Mouse (Mus musculus): ENCODE data around the gene Isoc2b.
"Not testable (repeated sequence)": the region's sequence is repeated elsewhere in the genome, so short reads cannot be mapped to it uniquely, and the experiment has no call there.

Isoc2b gene

DNA sequence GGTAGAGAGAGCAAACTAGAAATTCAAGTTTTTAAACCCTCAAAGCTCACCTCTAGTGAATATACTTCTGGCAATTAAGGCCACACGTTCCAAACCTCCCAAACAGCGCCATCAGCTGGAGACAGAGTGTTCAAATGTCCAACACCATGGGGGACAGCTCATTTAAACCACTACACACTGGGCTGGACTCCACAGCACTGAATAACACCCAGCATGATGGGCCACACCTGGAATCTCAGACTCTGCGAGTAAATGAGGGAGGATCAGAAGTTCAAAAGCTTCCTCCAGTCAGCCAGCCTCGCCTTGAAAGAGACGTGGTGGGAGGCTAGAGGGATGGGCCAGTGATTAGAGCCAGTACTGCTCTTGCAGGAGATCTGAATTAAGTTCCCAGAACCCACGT, at the start of gene Isoc2b:
TSS of gene Isoc2b (minus strand) at position 126 of the 400 bp plus-strand sequence.
- no peak for DNase-seq (ENCODE audit: low spot score in 2 of 2)

DNA sequence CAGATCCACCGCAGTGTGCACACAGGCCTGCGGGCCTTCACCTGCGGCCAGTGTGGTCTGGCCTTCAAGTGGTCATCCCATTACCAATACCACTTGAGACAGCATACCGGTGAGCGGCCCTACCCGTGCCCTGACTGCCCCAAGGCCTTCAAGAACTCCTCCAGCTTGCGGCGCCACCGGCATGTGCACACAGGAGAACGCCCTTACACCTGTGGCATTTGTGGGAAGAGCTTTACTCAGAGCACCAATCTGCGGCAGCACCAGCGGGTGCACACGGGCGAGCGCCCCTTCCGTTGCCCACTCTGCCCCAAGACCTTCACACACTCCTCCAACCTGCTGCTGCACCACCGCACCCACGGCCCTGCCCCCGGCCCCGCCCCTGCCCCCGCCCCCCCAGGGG, 49.0 kb upstream of the Isoc2b start:
- no peak for DNase-seq (ENCODE audit: low spot score in 2 of 2)

DNA sequence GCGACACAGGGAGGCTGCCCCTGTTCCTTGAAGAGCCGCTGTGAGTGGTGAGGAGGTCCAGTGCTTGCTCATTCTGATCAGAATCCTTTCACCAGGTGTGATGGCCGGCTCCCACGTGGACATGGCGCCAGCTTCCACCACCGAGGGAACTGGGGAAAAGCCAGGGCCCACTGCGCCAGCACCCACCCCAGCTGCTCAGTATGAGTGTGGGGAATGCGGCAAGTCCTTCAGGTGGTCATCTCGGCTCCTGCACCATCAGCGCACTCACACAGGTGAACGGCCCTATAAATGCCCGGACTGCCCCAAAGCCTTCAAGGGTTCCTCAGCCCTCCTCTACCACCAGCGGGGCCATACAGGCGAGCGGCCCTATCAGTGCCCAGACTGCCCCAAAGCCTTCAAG, 48.6 kb upstream of the Isoc2b start:
- no peak for DNase-seq (ENCODE audit: low spot score in 2 of 2)

GRCm38 (mm10) chr7:4917494-4917893, 47.4 kb upstream of the Isoc2b start:
- DNase-seq (ENCODE audit: low spot score in 2 of 2), result no peak

- DNase-seq (ENCODE audit: low spot score in 2 of 2), result no peak
These were observed 45.8 kb upstream of the Isoc2b start for GRCm38 (mm10) chr7:4915669-4916416.

- peak; percentile 81 to 95 for DNase-seq (ENCODE audit: low spot score in 2 of 2)
These were observed 45.1 kb upstream of the Isoc2b start, which contains the start of gene Zfp628 for GRCm38 (mm10) chr7:4915007-4915665. Zfp628 (plus strand) TSS chr7:4915217.

DNA sequence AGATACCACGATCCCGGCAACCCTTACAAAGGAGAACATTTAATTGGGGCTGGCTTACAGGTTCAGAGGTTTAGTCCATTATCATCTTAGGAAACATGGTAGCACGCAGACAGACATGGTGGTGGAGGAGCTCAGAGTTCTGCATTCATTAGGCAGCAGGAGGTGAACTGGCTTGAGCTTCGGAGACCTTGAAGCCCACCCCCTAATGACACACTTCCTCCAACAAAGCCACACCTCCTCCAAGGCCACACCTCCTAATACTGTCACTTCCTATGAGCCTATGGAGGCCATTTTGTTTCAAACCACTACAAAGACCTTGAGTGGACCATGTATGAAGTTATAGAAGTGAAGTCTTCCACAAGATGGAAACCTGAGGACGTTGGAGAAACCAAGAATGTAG, 42.2 kb upstream of the Isoc2b start:
- DNase-seq (ENCODE audit: low spot score in 2 of 2), result no peak

DNA sequence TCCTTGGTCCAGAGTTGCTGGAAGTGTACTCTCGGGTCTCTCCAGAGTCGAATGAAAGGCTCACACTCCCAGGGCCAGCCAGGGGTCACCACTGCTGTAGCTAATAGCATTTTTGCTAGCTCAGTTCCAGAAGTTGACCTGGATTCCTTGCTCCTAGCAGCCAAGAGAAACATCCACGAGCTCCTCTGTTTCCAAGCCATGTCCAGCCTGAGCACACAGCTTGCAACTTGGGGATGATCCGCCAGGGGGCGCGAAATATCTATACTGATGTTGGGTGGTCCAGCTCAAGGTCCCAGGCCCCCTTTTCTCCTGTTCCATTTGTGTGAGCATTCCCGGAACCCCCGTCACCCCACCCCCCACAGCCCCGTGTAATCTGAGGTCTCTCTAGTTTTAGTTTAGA, 41.5 kb upstream of the Isoc2b start:
- no peak for DNase-seq (ENCODE audit: low spot score in 2 of 2)

- DNase-seq (ENCODE audit: low spot score in 2 of 2), result no peak
These were observed 36.5 kb upstream of the Isoc2b start, which contains the start of gene Gm36210 for GRCm38 (mm10) chr7:4906466-4906950. Gm36210 (minus strand) TSS chr7:4906516.

DNA sequence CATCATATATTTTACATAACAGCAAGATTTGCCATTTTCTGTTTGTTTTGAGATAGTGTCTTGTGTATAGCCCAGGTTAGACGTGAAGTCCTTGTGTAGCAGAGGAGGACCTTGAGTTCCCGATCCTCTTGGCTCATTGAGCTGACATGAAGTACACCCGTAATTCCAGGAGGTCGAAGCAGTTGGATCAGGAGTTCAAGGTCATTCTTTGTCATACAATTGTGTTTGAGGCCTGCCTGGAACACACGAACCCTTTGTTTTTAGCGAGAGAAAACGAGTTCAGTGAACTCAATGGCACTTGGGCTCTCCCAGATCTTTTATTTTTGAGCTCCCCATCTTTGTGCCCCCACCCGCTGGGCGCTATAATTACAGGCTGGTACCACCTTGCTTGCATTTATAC, 32.3 kb upstream of the Isoc2b start:
- no peak for DNase-seq (ENCODE audit: low spot score in 2 of 2)

DNA sequence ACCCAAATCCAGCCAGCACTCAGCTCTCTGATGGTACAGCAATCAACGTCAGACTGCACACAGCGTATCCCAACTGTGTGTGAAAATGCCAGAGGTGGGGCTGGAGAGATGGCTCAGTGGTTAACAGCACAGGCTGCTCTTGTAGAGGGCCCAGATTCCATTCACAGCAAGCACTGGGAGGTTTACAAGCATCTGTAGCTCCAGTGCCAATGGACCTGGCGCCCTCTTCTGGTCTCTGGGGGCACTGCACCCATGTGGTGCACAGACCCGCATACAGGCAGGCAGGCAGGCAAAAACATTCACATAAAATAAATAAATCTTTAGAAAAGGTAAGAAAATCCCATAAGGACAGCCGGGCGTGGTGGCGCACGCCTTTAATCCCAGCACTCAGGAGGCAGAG, 31.1 kb upstream of the Isoc2b start:
- no peak for DNase-seq (ENCODE audit: low spot score in 2 of 2)

DNA sequence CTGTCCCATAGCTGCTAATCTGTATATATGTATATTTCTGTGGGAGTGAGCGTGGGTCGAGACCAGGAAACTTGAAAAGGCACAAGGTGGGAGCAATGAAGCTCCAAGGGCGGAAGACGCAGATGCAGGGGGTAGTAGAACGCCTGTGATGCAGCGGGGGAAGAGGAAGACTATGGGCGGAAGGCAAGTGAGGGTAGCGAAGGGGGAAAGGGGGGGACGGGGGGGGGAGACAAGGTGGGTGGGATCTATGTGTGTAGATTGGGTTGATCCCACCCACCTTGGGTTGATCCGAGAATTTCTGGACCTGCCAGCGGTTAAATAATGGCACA, 30.4 kb upstream of the Isoc2b start:
- DNase-seq (ENCODE audit: low spot score in 2 of 2), result no peak

DNA sequence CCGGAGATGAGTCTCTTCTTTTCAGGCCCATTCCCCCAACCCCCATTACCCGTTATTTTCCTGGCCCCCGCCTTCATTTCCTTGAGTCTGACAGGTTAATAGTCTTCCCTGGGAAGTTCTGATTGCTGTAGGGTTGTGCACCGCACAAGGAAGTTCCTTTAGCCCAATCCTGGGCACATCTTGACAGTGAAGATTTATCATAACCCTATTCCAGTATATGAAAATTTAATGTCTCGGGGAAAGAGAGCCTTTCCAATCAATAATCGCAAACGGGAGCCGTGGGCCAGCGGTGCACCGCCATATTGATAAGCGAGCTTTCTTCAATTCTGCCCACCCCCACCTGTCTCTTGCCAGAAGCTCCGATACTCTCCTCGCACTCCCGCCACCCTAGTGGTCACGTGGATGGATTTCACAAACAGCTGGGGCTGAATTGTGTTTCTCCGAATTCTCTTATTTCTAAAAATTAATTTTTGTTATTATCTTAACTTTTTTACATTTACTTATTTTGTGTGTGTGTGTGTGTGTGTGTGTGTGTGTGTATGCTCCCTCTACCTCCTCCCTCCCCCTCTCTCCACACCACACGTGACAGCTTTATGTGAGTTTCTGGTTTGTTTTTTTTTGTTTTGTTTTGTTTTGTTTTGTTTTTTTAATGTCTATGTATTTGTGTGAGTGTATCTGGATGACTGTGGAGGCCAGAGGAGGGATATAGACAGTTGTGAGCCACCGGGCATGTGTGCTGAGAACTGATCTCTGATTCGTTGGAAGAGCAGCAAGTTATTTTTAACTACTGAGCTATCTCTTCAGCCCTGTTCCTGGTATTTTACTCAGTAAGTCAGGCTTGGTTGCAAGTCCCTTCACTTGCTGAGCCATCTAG, 29.8 kb upstream of the Isoc2b start:
- no peak for DNase-seq (ENCODE audit: low spot score in 2 of 2)

DNA sequence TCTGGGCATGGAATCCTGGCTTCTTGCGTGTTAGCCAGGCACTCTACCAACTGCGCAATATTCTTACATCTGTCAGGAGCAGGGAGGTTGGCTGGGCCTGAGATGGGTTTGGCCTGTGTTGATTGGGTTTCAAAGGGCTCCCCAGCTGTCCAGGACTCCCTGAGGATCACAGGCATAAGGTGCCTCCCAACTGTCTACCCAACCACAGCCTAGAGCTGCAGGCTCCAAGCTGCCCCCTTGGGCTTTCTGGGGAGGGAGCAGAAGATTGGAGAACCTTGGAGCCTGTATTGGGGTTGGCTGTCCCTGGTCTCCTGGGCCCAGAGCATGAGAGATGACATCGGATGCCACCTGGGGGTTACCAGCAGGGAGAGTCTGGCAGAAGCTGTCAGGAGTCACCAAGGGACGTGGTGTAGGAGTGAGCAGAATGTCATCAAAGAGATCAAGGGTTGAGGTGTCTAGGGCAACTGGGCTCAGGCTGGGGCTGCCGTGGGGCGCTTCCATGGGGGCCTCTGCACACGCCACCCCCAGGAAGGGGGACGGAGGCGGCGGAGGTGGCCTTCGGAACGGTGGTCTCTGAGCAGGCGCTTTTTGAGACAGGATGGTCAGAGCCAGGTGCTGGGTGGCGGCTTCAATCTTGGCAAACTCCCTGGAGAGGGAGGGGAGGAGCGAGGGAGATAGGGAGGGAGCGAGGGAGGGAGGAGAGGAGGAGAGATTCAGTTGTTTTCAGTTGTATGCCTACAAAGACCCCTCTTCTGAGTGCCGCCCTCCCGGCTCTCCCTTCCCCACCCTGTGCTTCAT, 29.0 kb upstream of the Isoc2b start:
- DNase-seq (ENCODE audit: low spot score in 2 of 2), result no peak

DNA sequence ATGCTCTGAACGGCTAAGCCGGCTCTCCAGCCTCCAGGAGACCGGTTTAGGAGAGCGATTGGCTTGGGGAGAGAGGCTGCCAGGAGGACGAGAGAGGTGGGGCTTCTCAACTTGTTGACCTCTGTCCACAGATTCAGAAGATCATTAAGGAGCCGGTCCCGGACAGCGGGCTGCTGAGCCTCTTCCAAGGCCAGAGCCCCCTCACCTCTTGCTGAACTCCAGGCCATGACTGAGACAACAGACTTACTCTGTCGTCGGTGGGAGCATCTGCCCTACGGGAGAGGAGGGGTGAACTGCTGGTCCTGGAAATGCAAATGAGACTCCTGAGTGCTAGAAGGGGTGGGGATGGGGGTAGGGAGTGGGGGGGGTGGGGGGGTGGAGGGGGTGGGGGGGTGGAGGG, 25.1 kb upstream of the Isoc2b start:
- DNase-seq (ENCODE audit: low spot score in 2 of 2), result no peak

- DNase-seq (ENCODE audit: low spot score in 2 of 2), result no peak
These were observed 16.6 kb upstream of the Isoc2b start for GRCm38 (mm10) chr7:4886680-4887079.

DNA sequence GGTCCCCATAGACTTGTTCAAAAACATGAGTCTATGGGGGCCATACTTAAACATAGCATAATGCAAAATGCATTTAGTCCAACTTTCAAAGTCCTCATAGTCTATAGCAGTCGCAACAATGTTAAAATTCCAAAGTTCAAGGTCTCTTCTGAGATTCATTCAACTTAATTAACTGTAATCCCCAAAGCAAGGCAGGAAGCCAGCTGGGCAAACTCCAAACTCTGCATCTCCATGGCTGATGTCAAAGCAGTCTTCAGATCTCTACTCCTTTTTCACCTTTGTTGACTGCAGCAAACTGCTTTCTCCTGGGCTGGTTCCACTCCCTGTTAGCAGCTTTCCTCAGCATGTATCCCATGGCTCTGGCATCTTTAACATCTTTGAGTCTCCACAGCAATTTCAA, 9.0 kb upstream of the Isoc2b start:
- DNase-seq (ENCODE audit: low spot score in 2 of 2), result not testable (repeated sequence)

DNA sequence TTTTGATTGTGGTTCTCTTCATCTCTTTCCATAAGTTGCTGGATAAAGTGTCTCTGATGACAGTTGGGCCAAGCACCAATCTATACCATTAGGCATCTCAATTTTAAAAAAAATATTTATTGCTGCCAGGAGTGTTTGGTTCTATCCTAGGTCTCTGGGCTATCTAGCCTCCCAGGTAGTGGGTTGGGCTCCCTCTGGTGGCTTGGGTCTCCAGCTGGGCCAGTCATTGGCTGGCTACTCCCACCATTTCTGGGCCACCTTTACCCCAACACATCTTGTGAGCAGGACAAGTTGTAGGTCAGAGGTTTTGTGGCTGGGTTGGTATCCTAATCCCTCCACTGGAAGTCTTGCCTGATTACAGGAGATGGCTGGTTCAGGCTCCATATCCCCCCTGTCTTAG, 8.1 kb upstream of the Isoc2b start:
- DNase-seq (ENCODE audit: low spot score in 2 of 2), result no peak

GRCm38 (mm10) chr7:4877226-4877625, 7.2 kb upstream of the Isoc2b start:
- no peak for DNase-seq (ENCODE audit: low spot score in 2 of 2)

DNA sequence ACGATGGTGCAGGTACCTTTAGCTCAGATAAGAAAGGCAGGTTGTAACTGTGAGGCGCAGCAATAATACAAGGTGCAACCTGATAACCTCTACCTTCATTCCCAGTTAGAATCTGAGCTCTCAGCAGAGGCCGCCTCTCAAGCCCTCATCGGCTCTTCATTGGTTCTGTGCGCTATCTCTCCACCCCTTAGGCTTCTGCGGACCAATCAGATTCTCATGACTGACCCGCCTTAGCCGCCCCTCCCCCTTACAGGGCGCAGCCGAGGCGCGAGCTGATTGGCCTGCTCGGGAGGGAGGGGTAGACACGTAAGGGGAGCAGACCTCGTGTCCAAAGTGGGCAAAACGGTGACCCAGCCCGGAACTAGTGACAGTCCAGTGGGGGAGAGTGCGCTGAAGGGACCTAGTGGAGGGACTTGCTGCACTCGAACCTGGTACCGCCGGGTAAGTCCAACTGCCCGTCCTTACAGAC, 6.7 kb upstream of the Isoc2b start, which contains the start of gene Isoc2a:
TSS of gene Isoc2a (plus strand) at position 401 of the 469 bp plus-strand sequence.
- DNase-seq (ENCODE audit: low spot score in 2 of 2), result peak; percentile 82 to 91

DNA sequence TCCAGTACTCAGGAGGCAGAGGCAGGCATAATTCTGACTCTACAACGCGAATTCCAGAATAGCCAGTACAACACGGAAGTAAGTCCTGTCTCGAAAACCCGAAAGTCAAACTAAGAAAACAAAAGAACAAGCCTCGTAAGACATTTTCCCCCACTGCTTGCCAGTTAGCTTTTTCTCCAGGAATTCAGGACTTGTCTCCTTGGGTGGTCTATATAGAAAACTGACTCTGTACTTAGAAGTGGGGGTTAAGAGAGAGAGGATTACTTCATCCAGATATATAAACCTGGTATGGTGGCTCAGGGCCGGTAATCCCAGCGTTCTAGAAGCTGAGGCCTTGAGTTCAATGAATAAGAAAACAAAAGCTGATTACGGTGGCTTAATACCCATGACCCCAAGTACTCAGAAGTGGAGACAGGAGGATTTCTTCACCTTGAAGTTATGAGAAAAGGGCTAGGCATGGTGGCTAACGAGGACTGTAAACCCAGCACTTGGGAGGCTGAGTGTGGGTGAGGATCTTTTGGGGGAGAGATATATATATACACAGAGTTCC, 3.4 kb downstream of the Isoc2b start:
- DNase-seq (ENCODE audit: low spot score in 2 of 2), result no peak

All from left cerebral cortex, adult 9 months (tissue).